Mouse (Mus musculus) layer of hippocampus, postnatal 10 days (tissue): ENCODE measurements around the gene Mylk3. TPM values are rescaled to one million over a fixed set of nuclear protein-coding genes. Genes with fewer than 3 reads are reported as not detected.
A peak's percentile ranks its signal among the peaks of the same experiment; 100 is the strongest.

ENCODE experiments used
- DNase-seq, 2 experiments: peaks; one replicate each; pipeline ENCODE4 v3.0.0; 2021; ENCODE audit warnings: low spot score in 2 of 2
- total RNA-seq, 2 experiments: library from RNA; stranded (reverse); gene quantifications; 2 replicates each; pipeline ENCODE4 v1.2.3; 2021

Gene Mylk3
- total RNA-seq, 2 experiments from 2014 or later = 0.36 to 0.39 TPM

- DNase-seq = peak; percentile 22 to 36
Measured at GRCm38 (mm10) chr8:85381926-85382325, 4.2 kb downstream of the Mylk3 start.

- peak in 1 of 2 experiments; percentile 17 for DNase-seq
Measured at GRCm38 (mm10) chr8:85380824-85381209, 5.3 kb downstream of the Mylk3 start.

- no peak for DNase-seq
Measured at GRCm38 (mm10) chr8:85380123-85380823, 5.9 kb downstream of the Mylk3 start.

DNA sequence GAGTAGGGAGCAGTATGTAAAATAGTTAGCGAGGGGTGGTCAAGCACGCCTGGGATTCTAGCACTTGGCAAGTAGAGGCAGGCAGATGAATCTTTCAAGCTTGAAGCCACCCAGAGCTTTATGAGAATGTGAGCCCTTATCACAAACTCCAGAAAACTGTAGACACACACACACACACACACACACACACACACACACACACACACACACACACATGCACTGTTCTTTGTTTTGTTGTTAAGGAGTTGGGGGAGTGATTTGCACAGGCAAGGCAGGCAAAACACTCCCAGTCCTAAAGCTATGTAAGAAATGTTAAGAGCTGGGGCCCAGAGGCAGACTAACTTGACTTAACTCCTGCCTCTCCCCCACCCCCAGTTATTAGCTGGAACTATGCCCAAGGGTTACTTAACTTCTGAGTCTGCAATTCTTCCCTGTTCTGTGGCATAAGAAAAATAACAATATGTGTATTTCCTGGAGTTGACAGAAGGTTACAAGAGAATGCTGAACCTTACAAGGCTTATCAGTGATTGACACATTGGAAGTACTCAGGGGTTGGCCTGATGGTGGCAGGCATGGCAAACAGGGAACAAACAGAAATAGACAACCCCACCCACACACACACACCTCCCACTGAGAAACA, 6.9 kb downstream of the Mylk3 start:
- DNase-seq = no peak

DNA sequence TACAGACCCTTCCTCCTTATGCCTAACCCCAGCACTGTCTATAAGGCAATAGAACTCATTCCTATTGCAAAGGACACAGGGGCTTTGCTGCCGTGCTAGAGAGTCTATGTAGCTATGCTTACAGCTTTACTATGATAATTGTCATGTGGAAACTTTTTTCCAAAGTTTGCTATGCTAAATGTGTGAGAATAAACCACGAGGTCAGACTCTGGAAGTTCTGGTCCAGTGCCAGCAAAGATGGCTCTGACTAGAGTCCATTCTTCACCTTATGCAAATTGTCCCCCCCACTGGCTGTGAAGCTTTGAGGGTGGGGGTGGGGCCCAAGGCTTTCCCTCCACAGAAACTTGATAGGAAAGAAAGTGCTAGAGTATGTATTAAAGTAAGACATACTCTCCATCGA, 9.6 kb downstream of the Mylk3 start:
- DNase-seq = no peak

DNA sequence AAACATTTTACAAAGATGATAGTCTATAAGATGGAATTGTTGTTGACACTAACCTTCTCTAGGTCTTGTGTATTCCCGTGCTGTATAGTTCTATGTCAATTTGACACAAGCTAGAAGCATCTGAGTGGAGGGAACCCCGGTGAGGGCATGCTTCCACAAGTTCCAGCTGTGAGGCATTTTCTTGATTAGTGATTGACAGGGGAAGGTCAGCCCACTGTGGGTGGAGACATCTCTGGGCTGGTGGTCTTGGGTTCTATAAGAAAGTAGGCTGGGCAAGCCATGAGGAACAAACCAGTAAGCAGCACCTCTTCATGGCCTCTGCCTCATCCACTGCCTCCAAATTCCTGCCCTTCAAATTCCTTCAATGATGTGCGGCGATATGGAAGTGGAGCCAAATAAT, 11.9 kb downstream of the Mylk3 start:
- no peak for DNase-seq

GRCm38 (mm10) chr8:85373435-85374039, 12.6 kb downstream of the Mylk3 start:
- no peak for DNase-seq

- no peak for DNase-seq
Measured at GRCm38 (mm10) chr8:85372465-85372839, 13.7 kb downstream of the Mylk3 start.

- no peak for DNase-seq
Measured at GRCm38 (mm10) chr8:85371736-85372464, 14.2 kb downstream of the Mylk3 start.

DNA sequence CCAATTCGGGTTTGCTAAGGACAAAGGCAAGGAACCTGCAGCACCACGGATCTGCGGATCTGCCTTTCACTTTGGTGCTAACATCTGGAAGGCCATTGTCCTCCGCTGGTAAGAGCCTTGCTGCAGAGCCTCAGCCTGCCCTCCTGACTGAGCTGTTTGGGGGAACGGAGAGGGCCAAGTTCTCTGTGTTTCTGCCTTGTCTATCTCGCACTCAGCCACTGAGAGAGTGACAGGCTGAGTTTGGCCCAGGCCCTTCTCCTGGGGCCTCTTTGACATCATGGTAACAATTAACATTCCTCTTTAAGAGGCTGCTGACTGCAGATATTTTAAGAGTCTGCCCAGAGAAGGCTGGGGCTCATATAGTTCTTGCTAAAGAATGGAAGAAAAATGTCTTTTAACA, 21.0 kb downstream of the Mylk3 start:
- no peak for DNase-seq

DNA sequence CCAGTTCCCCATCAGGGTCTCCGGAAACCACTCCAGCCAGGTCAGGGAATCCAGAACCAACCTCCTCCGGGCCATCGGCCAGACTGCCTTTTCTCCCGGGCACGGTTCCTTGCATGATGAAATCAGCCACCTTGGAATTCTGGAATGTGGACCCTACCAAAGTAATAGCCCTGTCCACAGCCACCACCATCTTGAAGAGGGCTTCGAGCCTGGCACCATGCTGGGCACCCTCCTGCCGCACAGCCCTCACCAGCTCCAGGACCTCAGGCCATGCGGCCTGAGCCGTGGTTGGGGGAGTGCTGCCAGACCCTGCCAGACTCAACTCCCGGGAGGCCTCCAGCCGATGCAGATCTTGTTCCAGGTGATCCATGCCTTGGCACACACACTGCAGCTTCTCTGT, 21.5 kb downstream of the Mylk3 start:
- DNase-seq = no peak

DNA sequence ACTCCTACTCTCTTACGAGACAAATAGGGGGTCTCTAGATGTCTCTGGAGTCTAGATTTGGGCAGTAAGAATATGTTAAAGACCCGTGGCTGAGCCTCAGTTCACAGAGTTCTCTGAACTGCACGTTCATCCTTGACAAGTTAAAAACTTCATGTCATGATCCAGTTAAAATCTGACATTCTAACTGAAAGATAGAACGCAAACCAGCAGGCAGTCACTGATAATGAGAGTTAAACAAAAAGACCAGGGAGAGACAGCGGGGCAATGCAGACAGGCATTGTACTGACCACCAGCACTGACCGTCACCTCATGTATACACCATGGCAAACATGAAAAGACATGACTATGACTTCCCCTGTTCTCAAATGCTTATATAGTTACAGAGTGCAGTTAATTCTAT, 22.7 kb downstream of the Mylk3 start:
- no peak for DNase-seq

GRCm38 (mm10) chr8:85362211-85362610, 23.9 kb downstream of the Mylk3 start:
- no peak for DNase-seq

DNA sequence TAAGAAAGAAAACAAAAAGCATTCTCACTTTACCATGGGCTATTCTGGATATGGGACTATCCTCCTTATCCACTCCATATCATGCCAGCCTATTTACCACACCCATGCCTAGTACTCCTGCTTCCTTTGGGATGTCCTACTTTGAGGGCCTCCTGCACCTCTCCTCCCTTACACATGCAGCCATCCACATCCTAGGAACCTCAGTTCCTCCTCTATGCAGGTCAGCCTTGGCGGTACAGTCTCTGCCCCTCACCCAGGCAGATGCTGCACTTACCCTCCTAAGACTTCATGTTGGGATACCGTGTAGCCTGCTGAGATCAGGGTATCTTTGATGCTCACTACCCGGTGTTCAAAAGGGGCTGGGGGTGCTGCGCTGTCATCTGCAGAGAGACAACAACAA, 32.9 kb downstream of the Mylk3 start:
- DNase-seq = no peak

DNA sequence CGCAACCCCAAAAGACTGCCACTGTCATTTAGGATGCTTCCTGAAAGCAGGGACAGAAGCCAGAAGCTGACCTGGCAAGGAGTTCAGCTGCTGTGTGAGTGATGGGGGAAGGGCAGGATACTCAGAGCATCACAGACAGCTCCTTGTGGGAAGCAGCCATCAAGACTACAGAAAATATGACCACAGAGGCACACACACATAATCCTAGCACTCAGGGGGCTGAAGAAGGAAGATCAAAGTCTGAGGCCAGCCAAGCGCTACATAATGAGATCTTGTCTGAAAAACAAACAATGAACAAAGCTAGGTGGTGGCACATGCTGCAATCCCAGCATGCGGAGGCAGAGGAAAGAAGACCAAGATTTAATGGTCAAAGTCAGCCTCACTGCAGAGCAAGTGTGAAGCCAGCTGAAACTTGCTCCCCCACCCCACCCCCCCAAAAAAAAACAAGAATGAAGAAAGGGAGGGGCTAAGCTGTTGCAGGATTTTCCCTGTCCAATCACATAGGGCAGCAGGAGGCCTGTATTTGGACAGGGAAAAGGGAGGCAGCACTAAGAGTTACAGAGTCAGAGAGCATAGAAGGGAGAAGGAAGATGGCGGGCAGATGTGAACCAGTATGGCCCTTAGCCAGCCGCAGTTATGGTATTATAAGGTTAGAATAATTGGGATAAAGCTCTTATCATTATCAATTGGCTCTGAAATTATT, 46.1 kb downstream of the Mylk3 start:
- no peak for DNase-seq

GRCm38 (mm10) chr8:85337681-85338080, 48.5 kb downstream of the Mylk3 start:
- DNase-seq = no peak

DNA sequence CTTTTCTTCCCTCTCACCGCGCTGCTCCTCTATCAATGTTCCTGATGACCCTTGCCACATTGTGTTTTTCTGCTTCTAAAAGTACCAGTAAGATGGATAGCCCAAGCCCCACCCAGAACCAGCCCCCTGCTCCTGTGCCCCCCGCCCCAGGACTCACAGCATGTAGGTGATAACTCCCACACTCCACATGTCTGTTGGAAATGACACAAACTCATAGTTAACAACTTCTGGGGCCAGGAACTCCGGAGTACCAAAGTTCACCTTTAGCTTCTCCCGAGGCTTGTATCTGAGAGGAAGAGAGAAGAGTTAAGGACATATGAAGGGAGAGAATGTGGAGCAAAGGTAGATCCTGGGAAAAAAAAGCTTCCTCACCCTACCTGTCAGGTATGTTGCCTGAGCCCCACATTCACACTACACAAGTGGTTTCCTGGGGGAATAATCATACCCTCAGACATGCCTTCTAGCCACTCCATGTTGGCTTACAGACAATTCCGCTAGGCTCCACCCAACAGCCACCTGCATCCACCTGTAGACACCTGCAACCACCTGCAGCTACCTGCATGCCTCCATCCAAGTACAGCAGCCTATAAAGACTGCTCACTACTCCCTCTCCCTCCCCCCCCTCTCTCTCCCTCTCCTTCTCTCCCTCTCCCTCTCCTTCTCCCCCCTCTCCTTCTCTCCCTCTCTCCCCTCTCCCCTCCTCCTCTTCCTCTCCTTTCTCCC, 49.8 kb downstream of the Mylk3 start:
- DNase-seq = no peak

DNA sequence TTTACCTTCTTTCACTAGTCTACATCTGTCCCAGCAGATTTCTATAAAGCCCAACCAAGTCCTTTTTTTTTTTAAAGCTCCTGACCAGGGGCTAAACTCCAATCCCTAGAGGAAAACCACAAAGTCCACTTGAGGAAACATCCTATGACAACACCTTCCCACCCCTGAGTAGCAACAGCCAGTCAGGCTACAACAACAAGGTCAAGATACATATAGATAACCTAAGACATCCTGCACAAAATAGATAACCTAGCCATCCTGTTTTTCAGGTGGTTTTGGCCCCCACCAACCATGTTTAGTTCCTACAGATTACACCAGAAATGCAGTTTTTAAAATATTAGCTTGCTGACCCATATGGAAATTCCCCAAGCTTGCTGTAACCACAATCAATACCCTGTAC, 51.0 kb downstream of the Mylk3 start:
- no peak for DNase-seq

GRCm38 (mm10) chr8:85329506-85329905, 56.6 kb downstream of the Mylk3 start:
- DNase-seq = no peak

DNA sequence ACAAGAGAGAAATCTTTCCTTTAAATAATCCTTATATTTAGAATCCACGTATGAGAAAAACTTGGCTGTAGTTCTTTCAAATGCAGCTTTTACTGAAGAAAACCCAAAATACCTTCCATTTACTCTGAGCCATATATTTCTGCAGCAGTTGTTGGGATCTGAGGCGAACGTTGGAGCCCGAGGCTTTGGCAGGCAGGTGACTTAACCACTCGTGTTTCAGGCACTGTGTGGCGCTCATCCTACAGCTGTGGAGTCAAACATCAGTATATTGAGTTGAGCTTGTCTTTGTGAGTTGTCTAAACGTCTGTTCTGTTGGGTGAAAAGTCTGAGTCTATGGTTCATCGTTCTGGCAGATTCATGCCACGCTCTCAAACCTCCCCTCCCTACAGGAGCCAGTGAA, 59.1 kb downstream of the Mylk3 start:
- DNase-seq = no peak

DNA sequence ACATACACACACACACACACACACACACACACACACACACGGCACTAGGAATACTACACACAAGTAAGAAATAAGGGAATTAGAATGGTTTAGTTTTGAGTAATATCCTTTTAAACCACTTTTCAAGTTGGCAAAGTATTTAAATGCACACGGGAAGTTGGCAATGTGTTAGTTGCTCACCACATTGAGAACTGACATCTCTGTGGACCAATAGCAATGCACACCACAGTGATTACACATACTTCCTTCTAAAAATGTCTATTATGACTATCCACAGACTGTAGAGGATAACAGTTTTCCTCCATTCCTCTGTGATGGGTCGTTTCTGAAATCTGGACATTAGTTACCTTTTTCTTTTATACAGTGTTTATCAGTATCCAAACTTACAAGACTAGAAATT, 63.1 kb downstream of the Mylk3 start:
- DNase-seq = no peak
